Mouse (Mus musculus): Measurements from ENCODE around the gene Ankrd55. TPM values are rescaled to one million over a fixed set of nuclear protein-coding genes. Genes with fewer than 3 reads are reported as not detected.
"Not testable (repeated sequence)": the region's sequence is repeated elsewhere in the genome, so short reads cannot be mapped to it uniquely, and the experiment has no call there.

Gene Ankrd55
- total RNA-seq, 1 experiment = 0.18 TPM

DNA sequence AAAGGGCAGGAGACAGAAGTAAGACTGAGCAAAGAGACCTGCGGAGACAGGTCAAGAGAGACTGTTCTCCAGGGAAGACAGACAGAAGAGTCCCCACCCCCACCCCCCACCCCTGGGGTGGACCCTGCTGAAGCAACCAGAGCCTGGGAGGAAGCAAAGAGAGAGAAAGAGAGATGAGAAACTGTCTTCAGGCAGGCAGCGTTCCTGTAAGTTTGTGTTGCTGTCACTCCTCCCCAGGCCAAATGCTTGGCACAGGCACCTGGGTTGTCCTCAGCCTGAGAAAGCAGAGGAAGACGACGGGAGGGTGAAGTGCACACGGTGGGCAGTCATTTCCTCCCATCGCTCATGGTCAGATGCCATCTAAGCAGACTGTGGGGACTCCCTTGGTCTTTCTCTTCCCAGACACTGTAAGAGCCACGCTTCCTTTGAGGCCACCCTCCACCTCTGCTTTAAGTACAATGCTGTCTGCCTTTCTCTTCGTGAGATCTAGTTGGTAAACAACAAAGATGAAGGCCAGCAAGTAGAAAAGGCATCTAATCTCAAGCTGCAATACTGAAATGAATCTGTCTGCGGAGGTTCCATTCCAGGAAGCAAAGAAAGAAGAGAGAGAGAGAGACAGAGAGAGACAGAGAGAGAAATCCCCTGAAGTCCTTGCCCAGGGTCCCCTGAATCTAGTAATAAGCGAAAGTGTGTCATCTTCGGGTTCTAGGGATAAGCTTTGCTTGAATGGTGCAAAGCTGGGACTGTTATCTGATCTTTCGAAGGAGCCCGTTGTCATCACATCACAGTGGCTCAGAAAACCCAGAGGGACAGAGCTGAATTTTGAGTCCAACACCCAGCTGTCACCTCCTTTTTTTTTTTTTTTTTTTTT lies 138.2 kb downstream of the Ankrd55 start:
- 0 out of 2 replicates have a peak overlapping the region, but pooled peaks have one; percentile 31 for H3K9ac ChIP-seq (ENCODE audit: insufficient read depth, low read depth, low read length, poor library complexity, severe bottlenecking)
- DNase-seq (ENCODE audit: low read depth, low spot score) = no peak

DNA sequence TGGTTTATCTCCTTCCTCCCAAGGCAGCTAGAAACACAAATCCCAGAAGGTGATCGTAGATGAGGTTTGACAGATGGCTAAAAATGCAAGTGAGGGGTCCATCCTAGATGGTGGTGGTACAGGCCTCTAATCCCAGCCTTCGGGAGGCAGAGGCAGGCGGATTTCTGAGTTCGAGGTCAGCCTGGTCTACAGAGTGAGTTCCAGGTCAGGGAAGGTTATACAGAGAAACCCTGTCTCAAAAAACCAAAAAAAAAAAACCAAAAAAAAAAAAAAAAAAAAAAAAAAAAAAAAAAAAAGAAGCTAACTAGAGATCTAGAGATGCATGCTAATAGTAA lies 138.9 kb downstream of the Ankrd55 start:
- H3K36me3 ChIP-seq (ENCODE audit: control insufficient read depth, insufficient read depth, low read length, poor library complexity, severe bottlenecking); H3K9ac ChIP-seq (ENCODE audit: insufficient read depth, low read depth, low read length, poor library complexity, severe bottlenecking); H3K4me3 ChIP-seq (ENCODE audit: insufficient read depth in 1 of 2, low read depth in 1 of 2, low read length in 2 of 2, poor library complexity in 1 of 2, severe bottlenecking in 1 of 2); H3K27ac ChIP-seq (ENCODE audit: insufficient read depth, low read depth, low read length, poor library complexity, severe bottlenecking); in situ Hi-C loops (cut with MboI; ENCODE audit: low sequenced_read_pairs in 2 of 2, unreplicated experiment in 2 of 2); H3K4me1 ChIP-seq (ENCODE audit: control insufficient read depth in 2 of 2, insufficient read depth in 2 of 2, low read length in 2 of 2, poor library complexity in 1 of 2); DNase-seq (ENCODE audit: low read depth, low spot score); H3K9me3 ChIP-seq (ENCODE audit: control insufficient read depth, insufficient read depth, low read depth, low read length): not testable (repeated sequence)

More for the DNA sequence above, 138.2 kb downstream of the Ankrd55 start:
- Histone ChIP-seq H3K4me3 (ENCODE audit: insufficient read depth in 1 of 2, low read depth in 1 of 2, low read length in 2 of 2, poor library complexity in 1 of 2, severe bottlenecking in 1 of 2) (no peak overlapping the region), H3K36me3 (ENCODE audit: control insufficient read depth, insufficient read depth, low read length, poor library complexity, severe bottlenecking) (no peaks in the 10 kb centered on the region), H3K9me3 (ENCODE audit: control insufficient read depth, insufficient read depth, low read depth, low read length) (no peaks in the 10 kb centered on the region), H3K4me1 (ENCODE audit: control insufficient read depth in 2 of 2, insufficient read depth in 2 of 2, low read length in 2 of 2, poor library complexity in 1 of 2) (peaks cover 0 to 8% of the 10 kb centered on the region in 2 experiments; a peak in 2 of 4 replicates), H3K27ac (ENCODE audit: insufficient read depth, low read depth, low read length, poor library complexity, severe bottlenecking) (no peak overlapping the region)
- in situ Hi-C loops (cut with MboI; ENCODE audit: low sequenced_read_pairs in 2 of 2, unreplicated experiment in 2 of 2) = no loop called here
- no peak for TF ChIP-seq ZNF384 (IDR thresholded peaks at IDR 0.05; ENCODE audit: low read depth, low read length)
- TF ChIP-seq HCFC1 (IDR thresholded peaks at IDR 0.05; ENCODE audit: borderline replicate concordance, insufficient read depth, low read length) = no peak
- TF ChIP-seq ZC3H11A (IDR thresholded peaks at IDR 0.05; ENCODE audit: borderline replicate concordance, low read depth, low read length) = no peak
- TF ChIP-seq MAFK (IDR thresholded peaks at IDR 0.05; ENCODE audit: insufficient read depth, low read depth, low read length) = no peak
- no peak for TF ChIP-seq CHD2 (IDR thresholded peaks at IDR 0.05; ENCODE audit: low read depth, low read length)

DNA sequence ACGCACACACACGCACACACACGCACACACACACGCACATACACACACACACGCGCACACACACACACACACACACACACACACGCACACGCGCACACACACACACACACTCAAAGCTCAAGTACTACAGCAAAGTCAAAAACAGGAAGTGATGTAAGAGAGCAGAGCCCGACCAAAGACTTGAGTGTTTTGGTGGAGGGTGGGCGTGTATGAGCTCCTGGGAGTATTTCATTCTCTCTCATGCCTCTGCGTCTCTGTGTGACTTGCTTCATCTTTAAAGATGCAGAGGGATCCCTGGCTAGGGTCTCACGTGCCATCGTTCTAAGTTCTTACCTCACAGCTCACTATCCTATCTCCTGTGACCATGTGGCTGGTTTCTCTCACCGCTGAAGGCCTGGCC lies 139.3 kb downstream of the Ankrd55 start:
- DNase-seq (ENCODE audit: low read depth, low spot score) = no peak
- Histone ChIP-seq H3K36me3 (ENCODE audit: control insufficient read depth, insufficient read depth, low read length, poor library complexity, severe bottlenecking) (no peaks in the 10 kb centered on the region), H3K9ac (ENCODE audit: insufficient read depth, low read depth, low read length, poor library complexity, severe bottlenecking) (no peak overlapping the region), H3K27ac (ENCODE audit: insufficient read depth, low read depth, low read length, poor library complexity, severe bottlenecking) (no peak overlapping the region), H3K9me3 (ENCODE audit: control insufficient read depth, insufficient read depth, low read depth, low read length) (no peaks in the 10 kb centered on the region), H3K4me1 (ENCODE audit: control insufficient read depth in 2 of 2, insufficient read depth in 2 of 2, low read length in 2 of 2, poor library complexity in 1 of 2) (peaks cover 0 to 8% of the 10 kb centered on the region in 2 experiments; a peak in 2 of 4 replicates), H3K4me3 (ENCODE audit: insufficient read depth in 1 of 2, low read depth in 1 of 2, low read length in 2 of 2, poor library complexity in 1 of 2, severe bottlenecking in 1 of 2) (no peak overlapping the region)
- in situ Hi-C loops (cut with MboI; ENCODE audit: low sequenced_read_pairs in 2 of 2, unreplicated experiment in 2 of 2) = no loop called here
- no peak for TF ChIP-seq HCFC1 (IDR thresholded peaks at IDR 0.05; ENCODE audit: borderline replicate concordance, insufficient read depth, low read length)
- no peak for TF ChIP-seq CHD2 (IDR thresholded peaks at IDR 0.05; ENCODE audit: low read depth, low read length)
- no peak for TF ChIP-seq ZC3H11A (IDR thresholded peaks at IDR 0.05; ENCODE audit: borderline replicate concordance, low read depth, low read length)
- TF ChIP-seq ZNF384 (IDR thresholded peaks at IDR 0.05; ENCODE audit: low read depth, low read length) = no peak
- TF ChIP-seq MAFK (IDR thresholded peaks at IDR 0.05; ENCODE audit: insufficient read depth, low read depth, low read length) = no peak

DNA sequence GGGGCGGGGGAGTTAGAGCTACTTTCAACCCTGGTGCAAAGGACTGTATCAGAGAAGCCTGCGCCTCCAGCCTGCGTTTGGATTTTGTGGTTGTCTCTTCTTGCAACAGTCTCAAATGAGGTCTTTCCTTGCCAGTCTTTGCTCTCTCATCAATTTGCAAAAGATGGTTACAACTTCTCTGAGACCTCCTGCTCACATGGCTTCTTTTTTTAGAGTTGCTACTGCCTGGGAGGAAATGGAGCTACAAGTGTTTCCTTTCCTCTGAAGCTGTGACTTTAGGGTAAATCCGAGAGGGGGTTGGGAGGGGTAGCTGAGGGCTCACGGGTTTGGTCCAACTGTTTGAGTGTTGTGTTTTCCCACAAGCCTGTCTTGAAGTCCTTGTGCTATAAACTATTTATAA lies 145.0 kb downstream of the Ankrd55 start:
- no peak overlapping the region for H3K27ac ChIP-seq (ENCODE audit: insufficient read depth, low read depth, low read length, poor library complexity, severe bottlenecking)
- no peaks in the 10 kb centered on the region for H3K9me3 ChIP-seq (ENCODE audit: control insufficient read depth, insufficient read depth, low read depth, low read length)
- in situ Hi-C loops (cut with MboI; ENCODE audit: low sequenced_read_pairs in 2 of 2, unreplicated experiment in 2 of 2) = no loop called here

More for the DNA sequence above, 145.0 kb downstream of the Ankrd55 start:
- no peak for TF ChIP-seq MAFK (IDR thresholded peaks at IDR 0.05; ENCODE audit: insufficient read depth, low read depth, low read length)
- no peak for TF ChIP-seq HCFC1 (IDR thresholded peaks at IDR 0.05; ENCODE audit: borderline replicate concordance, insufficient read depth, low read length)
- no peak for TF ChIP-seq CHD2 (IDR thresholded peaks at IDR 0.05; ENCODE audit: low read depth, low read length)
- no peak for TF ChIP-seq ZC3H11A (IDR thresholded peaks at IDR 0.05; ENCODE audit: borderline replicate concordance, low read depth, low read length)
- TF ChIP-seq ZNF384 (IDR thresholded peaks at IDR 0.05; ENCODE audit: low read depth, low read length) = no peak
- Histone ChIP-seq H3K4me3 (ENCODE audit: insufficient read depth in 1 of 2, low read depth in 1 of 2, low read length in 2 of 2, poor library complexity in 1 of 2, severe bottlenecking in 1 of 2) (no peak overlapping the region), H3K9ac (ENCODE audit: insufficient read depth, low read depth, low read length, poor library complexity, severe bottlenecking) (no peak overlapping the region), H3K36me3 (ENCODE audit: control insufficient read depth, insufficient read depth, low read length, poor library complexity, severe bottlenecking) (no peaks in the 10 kb centered on the region), H3K4me1 (ENCODE audit: control insufficient read depth in 2 of 2, insufficient read depth in 2 of 2, low read length in 2 of 2, poor library complexity in 1 of 2) (peaks cover 2 to 5% of the 10 kb centered on the region in 2 experiments; a peak in 1 of 4 replicates)
- no peak for DNase-seq (ENCODE audit: low read depth, low spot score)

Other genes starting within 250 kb of the Ankrd55 start
- 55.2 and 89.2 TPM in 2 replicates for gene Il6st, start 175.6 kb downstream of the Ankrd55 start, total RNA-seq (2012; rRNA removed)